Mouse (Mus musculus) c-Kit-positive CD71-positive TER-119-negative erythroid progenitor cells, embryonic 14.5 days (primary cell): ENCODE results near the gene Pcnt.

Experiments
- DNase-seq: peaks from one replicate; pipeline ENCODE4 v3.0.0-alpha.2; 2013; ENCODE audit warnings: low read depth

The Pcnt gene

DNA sequence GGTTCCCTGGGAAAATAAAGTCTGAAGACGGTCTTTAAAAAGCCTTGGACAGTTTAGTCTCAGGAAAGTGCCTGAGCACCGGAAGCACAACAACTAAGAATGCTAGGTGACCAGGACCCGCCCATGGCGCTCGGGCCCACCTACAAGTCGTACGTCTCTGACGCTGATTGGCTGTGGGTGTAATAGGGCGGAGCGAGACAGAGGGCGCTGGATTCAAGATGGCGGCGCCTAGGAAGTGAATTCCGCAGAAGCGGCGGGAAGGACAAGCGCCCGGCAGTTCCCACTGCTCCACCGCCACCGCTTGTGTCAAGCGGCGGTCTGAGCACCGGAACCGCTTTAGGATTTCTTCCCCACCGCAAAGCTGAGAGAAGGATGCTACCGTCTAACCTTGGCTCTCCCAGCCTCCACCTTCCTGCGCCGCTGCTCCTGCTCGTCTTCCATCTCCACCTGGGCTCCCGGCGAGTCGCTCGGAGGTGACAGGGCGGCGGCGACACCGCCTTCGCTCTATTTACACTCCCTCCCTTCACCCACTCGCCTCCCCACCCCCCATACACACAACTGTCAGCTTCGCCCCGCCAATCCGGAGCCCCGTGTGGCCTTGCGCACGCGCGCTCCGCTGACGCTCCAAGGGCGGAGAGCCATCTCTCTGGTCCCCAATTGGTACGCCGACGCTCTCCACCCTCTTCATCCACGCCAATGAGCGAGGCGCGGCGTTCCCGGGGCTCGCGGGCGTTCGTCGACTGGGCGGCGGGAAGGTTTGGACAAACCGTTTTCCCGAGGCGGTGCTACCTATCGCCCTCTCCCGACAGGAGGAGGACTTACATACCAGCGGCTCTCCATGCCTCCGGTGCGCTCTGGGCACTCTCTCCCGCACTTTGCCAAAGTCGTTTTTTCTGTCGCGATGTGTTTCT is at the start of gene Pcnt:
Gene Pcnt (minus strand): TSS at position 609 of the 911 bp plus-strand sequence.
- peak; percentile 98 for DNase-seq

DNA sequence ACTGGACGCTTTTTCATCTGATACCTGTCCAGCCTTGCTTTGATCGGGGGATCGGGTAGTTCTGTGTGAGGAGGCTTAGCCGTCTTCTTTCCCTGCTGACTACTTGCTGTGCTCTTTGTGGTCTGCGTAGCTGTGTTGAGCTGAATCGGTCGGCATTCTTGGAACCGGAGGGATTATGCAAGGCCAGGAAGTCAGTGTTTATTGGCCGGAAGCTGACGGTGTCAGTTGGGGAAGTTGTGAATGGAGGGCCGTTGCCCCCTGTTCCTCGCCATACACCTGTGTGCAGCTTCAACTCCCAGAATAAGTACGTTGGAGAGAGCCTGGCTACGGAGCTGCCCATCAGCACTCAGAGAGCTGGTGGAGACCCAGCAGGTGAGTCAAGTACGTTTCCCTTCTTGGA is 46.6 kb upstream of the Pcnt start:
- no peak for DNase-seq

DNA sequence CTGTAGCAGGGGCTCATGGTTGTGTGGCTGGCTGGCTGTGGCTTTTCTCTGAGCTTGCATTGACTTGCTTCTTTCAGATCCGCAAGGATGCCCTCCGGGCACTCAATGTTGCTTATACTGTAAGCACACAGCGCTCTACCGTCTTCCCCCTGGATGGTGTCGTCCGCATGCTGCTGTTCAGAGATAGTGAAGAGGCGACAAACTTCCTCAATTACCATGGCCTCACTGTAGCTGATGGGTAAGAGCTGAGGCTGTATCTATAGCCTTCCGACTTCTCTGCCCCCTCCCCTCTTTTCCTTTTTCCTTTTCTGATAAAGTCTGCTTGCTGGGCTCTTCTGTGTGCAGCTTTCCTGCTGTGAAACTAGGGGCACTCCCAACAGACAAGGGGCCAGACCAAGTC is 45.7 kb upstream of the Pcnt start:
- DNase-seq: no peak

DNA sequence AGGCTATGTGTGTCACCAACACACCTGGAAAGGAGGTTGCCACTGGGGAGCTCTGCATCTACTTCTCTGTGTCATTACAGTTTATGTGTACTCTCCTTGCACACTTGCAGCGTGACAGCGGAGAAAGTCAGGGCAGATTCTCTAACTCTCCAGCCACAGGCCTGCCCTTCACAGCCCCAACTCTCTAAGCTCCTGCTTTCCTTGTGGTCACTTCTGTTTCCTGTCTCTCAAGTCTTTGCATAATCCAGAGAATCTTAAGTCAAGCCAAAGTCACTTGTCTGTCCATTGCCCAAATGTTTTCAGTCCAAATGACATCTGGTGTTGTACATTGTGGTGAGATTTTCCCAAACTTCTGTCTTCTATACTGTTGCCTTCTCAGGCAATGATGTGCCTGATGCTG is 43.7 kb upstream of the Pcnt start:
- DNase-seq: no peak

DNA sequence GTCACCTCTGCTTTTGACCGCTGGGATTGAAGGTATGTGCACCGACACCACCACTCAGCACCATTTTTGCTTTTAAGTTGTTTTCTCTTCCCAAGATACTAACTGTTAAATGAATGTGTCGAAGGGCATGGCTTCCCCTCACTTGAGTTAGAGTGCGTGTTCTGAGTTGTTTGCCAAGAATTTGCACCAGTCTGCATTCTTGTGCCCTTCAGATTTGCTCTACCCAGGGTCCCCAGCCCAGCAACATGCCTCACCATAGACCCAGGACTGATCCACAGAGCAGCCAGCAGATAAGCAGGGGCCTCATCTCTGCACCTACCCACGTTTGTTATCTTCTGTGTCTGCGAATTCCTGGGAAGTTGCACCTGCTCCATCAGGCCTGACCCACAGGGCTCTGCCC is 38.9 kb upstream of the Pcnt start:
- no peak for DNase-seq

DNA sequence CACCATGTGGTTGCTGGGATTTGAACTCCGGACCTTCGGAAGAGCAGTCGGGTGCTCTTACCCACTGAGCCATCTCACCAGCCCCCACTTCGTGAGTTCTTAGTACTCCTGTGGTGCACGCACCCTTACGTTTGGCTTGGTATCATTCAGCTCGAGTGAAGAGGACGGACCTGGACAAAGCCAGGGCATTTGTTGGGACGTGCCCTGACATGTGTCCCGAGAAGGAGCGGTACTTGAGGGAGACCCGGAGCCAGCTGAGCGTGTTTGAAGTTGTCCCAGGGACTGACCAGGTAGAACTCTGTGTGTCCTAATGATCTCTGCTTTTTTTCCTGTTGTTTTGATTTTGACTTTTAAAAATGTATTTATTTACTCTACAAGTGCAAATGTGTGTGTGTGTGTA is 38.3 kb upstream of the Pcnt start:
- no peak for DNase-seq

DNA sequence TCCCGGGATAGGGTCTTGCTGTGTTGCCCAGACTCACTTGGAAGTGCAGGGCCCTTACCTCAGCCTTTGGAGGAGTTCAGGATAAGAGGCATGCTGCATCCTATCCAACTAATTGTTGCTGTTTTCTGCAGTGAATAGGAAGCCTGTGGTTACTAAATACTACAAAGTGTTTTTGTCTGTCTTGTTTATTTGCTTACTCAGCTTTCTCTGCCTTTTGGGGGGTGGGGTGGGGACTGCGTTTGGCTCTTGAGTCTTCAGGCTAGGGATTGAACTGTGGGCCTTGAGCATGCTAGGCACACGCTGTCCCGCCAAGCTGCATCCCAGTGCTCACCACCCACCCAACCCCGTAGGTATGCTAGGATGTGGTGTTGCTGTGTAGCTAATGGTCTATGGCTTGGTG is 31.2 kb upstream of the Pcnt start:
- no peak for DNase-seq

DNA sequence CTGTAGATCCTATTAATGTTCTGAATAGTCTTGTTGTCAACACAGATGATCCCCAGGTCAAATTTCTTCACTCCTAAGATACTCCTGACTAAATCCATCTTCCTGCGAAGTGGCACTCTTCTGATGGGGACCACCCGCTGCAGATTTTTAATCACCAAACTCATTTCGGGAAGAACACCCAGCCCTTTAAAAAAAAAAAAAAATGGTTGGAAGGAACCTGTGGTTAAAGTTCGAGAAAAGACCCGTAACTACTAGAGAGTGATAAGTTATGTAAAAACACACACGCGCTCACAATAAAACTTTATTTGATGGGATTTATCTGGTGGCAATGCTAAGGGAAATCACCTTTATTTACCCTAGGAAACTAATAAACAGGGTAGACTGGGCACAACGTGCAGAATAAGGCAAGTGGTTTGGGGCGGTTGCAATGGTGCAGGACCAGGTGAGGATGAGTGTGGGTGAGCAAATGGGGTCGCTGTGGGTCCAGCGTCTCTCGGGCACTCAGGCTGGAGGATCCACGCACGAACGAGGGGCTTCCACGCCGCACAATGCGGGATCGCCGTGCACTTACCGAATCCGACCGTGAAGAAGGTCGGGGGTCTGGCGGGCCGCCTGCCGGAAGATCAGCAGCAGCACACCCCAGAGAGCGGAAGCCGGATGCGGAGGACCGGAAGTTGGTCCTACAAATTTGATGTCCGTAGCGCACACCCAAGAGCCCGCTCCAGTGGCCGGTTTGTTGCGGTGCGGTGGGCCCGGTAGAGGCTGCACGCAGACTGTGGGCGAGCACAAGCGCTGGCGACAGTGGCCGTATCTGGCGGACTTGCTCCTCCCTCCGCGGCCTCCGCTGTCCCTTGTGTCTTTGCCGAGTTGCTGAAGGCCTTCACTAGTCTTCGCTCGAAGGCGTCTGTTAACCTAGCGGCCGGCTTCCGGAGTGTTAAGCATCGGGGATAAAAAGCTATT is 25.9 kb upstream of the Pcnt start, which contains the start of the genes Mcm3ap and Ybey:
Gene Mcm3ap (plus strand): TSS at position 725 of the 960 bp plus-strand sequence.
Gene Ybey (minus strand): TSS at position 912 of the 960 bp plus-strand sequence.
- DNase-seq: peak; percentile 84

DNA sequence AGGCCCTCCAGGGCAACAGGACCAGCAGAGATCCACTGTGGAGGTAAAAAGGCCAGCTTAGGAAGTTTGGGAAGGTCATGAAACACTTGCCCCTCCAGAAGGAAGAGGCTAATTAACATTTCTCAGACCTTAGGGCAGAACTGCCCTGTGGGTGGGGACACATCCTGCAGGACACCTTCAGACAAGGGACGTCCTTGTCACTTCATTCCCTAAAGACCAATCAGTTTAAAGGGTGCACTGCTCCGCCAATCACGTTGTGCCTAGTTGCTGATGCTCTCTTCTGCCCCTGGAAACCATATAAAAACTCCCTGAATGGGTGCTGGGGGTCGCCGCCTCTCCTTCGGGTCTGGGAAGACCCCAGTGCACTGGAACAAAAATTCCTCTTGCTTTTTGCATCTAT is 20.1 kb upstream of the Pcnt start:
- DNase-seq: no peak

DNA sequence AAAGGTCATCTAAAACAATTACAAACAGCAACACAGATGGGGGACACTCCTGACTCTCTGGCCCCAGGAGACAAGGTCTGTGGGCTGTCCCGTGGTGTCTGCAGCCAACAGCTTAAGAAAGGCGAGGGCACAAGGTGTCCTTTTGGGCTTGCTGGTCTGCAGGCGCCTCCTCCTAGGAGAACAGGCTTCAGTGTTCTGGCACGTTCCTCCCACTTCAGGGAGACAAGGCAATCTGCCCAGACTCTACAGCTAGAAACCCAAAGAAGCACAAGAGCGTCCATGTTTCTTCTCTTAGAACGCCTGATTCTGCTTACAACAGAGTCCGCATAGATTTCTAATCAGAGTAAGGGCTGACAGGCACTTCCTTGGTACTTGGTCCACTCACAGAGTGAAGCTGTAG is 19.7 kb upstream of the Pcnt start:
- no peak for DNase-seq

DNA sequence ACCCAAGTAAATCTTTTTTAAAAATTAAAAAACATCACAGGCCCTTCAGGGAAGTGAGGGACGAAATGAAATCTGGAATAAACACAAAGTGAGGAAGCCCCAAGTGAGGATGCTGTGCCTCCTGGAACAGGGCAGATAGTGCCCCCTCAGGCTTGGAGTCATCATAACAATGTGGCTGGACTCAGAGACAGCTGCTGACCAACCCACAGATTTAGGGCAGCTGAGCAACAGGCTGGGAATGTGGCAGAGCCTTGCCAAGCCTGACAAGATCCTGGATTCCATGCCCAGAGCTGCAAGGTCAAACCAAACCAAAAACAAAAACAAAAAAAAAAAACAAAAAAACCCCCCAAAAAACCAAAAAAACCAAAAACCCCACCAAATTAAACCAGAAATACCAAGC is 18.7 kb upstream of the Pcnt start:
- no peak for DNase-seq

DNA sequence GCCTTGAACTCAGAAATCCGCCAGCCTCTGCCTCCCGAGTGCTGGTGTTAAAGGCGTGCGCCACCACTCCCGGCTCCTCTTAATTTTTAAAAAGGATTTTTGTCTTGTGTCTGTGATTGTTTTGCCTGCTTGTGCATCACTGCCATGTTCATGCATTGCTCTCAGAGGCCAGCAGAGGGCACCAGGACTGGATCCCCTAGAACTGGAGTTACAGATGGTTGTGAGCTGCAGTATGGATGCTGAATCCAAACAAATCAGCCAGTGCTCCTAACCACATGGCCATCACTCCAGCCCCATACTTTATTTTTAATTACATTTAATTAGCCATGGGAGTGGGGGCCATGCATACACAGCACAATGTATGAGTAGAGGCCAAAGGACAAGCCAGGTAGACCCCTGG is 12.7 kb upstream of the Pcnt start:
- no peak for DNase-seq

DNA sequence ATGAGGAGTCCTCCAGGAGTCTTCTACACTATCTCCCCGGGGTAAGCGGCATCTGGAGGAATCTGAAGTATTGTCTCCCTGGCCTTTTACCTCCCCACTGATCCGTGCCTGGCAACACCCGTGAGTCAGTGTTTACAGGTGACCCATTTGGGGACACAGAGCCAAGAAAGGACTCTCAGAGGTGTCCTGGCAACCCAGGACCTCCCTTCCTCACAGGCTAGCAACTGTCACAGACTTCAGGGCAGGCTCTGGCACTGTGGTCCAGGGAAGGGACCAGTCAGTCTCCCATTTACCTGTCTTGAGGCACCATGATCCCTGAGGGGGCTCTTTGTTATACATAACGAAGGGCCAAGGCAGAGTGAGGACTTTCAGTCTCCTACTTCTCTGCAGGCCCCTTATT is 6.3 kb upstream of the Pcnt start, which contains the start of gene 2610028H24Rik:
Gene 2610028H24Rik (plus strand): TSS at position 231 of the 400 bp plus-strand sequence.
- no peak for DNase-seq

DNA sequence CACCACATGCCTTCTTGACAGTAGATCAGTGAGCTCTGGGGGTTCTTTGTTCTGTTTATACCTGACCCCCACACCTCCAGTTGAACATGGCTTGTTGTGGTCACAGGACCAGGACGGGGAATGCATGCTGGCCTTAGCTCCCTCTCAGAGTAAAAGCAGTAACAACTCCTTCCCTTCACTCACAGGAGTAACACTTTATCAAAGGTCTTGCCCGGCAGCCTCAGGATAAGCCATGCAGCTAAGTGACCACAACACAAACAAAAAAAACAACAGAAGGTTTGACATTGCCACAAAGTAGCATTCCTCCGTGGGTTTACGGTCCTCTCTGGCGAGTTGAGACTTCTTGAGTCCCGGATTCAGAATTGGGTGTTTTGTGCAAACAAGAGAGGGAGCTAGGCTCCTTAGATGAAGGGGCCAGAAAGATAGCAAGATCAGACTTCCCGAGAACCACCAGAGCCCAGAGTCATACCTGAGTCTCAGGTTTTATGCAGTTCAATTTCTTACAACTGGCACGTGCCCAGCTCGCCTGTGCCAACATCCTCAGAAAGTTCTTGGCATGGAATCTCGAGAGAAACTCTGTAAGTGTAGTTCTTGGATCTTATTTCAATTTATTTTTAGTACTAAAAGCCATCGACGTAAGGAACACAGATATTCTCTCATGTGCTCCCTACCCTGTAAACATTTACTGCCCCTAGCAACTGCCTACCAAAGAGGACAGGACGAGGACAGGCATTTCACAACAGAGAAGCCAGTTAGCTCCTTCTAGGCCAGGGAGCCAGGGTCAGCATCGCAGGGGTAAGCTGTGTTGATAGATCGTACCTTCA is 5.0 kb upstream of the Pcnt start:
- DNase-seq: no peak

DNA sequence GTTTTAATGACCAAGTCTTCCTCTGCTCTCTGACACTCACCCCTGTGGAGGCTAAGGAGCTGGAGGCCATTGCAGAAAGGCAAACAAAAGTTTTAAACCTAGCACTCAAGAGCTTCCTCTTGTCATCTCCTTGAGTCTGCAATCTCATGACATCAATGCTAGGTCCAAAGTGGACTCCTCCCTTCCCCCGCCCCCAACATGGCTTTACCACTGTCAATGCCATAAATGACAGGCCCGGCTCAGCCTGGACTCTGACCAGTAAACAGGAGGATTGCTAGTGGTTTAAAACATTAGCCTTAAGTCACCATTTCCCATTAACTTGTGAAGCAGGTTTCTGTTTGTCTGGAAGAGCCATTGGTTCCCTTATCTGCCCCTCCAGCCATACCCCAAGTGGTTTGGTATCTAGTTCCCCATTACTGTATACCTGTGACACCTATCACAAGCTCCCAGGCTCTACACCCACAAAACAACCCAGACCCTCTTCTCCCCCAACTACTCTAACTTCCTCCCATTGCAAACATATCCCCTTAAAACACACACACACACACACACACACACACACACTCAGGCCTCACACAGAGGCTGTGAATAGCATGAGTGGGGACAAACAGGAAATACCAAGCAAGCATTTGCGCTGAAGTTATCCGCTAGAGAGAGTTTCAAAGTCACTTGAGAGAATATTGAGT is 3.6 kb upstream of the Pcnt start:
- DNase-seq: no peak

DNA sequence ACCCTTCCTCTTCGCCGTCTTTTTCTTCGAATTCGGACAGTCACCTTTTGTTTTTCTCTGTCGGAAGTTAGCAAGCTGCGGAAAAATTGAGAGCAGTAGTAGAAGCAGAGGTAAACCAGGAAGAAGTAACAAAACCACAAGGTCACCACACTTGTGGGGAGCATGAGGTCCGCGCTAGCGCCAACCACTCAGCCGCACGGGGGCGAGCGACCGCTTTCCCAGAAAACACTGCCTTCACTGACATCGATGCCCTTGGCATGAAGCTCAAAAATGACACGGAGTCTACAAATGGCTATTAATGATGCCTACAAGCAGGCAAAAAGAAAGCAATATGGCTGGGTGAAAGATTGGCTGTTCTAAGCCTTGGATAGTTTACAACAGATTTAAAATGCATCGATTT is 2.3 kb downstream of the Pcnt start, which contains the start of gene AC141477.1:
Gene AC141477.1 (minus strand): TSS at position 164 of the 400 bp plus-strand sequence.
- DNase-seq: no peak

DNA sequence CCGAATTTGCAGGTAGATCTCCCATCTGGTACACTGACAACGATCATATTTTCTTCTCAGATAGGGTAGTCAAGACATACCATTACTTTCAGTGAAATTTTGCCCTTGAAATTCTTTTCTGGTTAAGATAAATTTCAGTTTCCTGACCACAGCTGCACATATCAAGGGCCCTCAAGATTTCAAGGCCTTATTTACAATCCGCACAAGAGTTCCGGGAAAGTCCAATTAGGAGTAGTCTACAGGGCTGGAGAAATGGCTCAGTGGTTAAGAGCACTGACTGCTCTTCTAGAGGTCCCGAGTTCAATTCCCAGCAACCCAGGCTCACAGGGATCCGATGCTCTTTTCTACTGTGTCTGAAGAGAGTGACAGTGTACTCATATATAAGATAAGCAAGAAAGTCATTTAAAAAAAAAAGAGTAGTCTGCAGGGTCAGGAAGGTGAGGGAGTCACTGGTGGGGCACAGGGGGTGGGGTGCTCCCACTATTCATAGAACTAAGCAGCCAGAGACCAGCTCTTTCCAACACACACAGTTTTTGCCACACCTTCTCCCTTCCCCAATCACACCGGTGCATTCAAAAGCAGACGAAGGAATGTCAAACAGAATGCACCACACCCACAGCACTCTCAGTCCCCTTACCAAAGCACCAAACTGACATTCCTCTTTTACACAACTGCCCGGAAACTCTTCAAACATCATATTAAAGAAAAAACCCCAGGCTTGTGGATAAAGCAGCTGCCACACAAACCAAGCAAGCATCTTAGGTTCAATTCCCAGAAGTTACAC is 3.3 kb downstream of the Pcnt start:
- DNase-seq: no peak

DNA sequence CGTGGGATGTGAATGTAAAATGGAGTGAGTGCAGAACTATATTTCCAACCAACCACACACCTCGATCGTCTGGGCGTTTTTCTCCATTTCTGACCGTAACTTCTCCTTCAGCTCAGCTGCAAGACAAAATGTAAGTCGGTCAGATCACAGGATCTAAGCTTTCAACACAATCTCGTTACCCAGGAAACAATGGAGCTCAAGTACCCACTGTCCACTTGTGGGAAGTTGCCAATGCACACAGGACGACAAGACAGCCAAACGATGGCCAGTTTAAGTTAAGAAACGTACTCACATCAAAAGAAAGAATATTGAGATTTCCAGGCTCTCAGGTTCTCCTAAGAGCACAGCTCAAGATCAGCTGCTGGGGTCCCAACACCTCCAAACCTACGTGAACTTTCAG is 8.7 kb downstream of the Pcnt start:
- DNase-seq: no peak

DNA sequence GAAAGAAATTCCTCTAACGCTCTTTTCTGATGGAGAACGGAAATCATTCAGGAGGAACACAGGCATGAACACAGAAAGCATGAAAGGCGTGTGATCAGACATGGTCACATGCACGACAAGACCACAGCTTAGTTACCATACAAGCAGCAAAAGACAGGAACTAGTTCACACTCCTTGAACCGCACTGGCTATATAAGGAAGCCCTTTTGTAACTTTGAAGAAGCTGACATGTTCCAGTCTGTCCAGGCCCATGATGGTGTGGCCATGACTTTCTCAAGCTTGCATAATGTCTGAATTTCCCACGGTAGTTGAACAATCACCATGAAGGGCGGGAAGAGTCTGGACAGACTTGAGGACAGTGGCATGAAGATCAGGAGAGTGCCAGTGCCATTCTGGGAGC is 16.9 kb downstream of the Pcnt start:
- no peak for DNase-seq

DNA sequence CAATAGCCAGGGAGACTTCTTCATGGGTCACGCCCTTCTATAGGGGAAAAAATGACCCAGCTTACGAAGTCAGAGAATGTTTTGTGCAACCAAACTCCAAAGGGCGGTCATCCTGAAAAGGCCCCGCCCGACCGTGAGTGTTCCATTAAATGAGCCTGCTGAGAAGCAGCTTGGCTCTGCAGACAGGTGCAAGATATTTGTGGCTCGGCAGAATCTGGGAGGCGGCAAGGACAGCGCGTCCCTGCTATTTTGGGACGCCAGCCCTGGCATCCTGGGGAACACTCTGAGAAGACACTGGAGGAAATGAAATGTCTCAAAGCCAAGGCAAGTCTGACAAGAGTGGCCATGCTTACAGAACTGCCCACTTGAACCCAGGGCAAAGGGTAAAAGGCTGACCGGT is 25.8 kb downstream of the Pcnt start:
- DNase-seq: no peak
